ENCODE assay signal across 8 mouse cellular contexts in the genomic region with DNA sequence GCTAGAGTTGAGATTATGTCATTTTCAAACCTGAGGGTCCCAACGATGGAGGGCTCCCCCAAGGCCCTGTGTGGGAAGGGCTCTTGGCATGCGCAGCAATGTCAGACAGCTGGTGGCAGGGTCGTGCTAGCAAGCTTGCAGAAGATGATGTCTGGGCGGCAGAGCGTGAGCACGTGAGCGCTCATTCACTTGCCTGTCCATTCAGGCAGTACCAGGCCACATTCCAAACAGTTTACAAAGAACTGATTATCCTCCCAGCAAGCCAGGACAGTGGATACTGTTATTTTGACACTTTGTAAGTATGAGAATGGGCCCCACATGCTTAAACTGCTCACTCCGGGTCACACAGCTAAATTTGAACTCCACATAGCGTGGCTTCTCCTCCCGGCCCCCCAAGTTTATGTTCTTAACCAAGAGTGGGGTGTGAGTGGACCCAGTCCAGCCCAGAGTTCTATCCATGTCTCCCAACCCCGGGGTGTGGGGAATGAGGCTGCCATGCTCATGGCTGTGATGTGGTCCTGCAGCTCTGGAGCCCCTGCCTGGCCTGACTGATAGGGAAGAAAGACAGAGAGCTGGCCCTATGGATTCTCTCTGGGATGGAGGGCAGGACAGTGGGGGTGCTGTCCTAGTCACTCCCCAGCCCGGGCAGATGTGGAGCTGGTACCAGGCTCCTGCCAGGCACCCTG. TPM values are rescaled to one million over a fixed set of nuclear protein-coding genes. Genes with fewer than 3 reads are reported as not detected.
DNase-seq lines count a peak whose midpoint lies in the region; ATAC-seq lines count a peak whose summit lies in the region.

No protein-coding gene starts in this region.

- H3K4me1 ChIP-seq in forebrain, embryonic 14.5 days (ENCODE audit: control insufficient read depth, insufficient read depth, low read length), result peaks cover 35% of the 10 kb centered on the region
- peaks cover 72% of the 10 kb centered on the region for H3K4me1 ChIP-seq in limb, embryonic 10.5 days
- H3K4me1 ChIP-seq in stomach, embryonic 16.5 days (ENCODE audit: control insufficient read depth, insufficient read depth, low read length), result peaks cover 36% of the 10 kb centered on the region

- 0 out of 2 replicates have a peak overlapping the region, but pooled peaks have one; percentile 14 for H3K4me2 ChIP-seq in forebrain, embryonic 14.5 days (ENCODE audit: low read length)
- no peak overlapping the region for H3K4me2 ChIP-seq in stomach, embryonic 16.5 days (ENCODE audit: low read depth, low read length)

- H3K36me3 ChIP-seq in forebrain, embryonic 14.5 days (ENCODE audit: control insufficient read depth, insufficient read depth, low read length), result no peaks in the 10 kb centered on the region
- no peaks in the 10 kb centered on the region for H3K36me3 ChIP-seq in limb, embryonic 10.5 days
- H3K36me3 ChIP-seq in stomach, embryonic 16.5 days (ENCODE audit: control insufficient read depth, insufficient read depth, low read length), result no peaks in the 10 kb centered on the region

- ATAC-seq in forebrain, embryonic 14.5 days, result peak; percentile 18
- peak; percentile 42; the same call in 1 of the 2 replicates for ATAC-seq in stomach, embryonic 16.5 days (ENCODE audit: insufficient read depth, low FRiP score)

- 0 out of 2 replicates have a peak, but pooled peaks cover 5% of the 10 kb centered on the region for H3K27me3 ChIP-seq in forebrain, embryonic 14.5 days (replicated peaks; ENCODE audit: control insufficient read depth, insufficient read depth, low read length)
- peaks cover 7% of the 10 kb centered on the region; the same call in 1 of the 2 replicates for H3K27me3 ChIP-seq in limb, embryonic 10.5 days (ENCODE audit: low read depth, poor library complexity, severe bottlenecking)
- H3K27me3 ChIP-seq in stomach, embryonic 16.5 days (ENCODE audit: control insufficient read depth, insufficient read depth, low read length), result no peaks in the 10 kb centered on the region

- H3K4me3 ChIP-seq in forebrain, embryonic 14.5 days (ENCODE audit: low read depth, low read length), result no peak overlapping the region
- no peak overlapping the region for H3K4me3 ChIP-seq in limb, embryonic 10.5 days
- H3K4me3 ChIP-seq in stomach, embryonic 16.5 days (replicated peaks; ENCODE audit: low read length), result no peak overlapping the region

- peak; percentile 42 to 46 for DNase-seq in heart, adult 18-20 months
- DNase-seq in heart, adult 11 months, result no peak
- DNase-seq in 3T3-L1 (ENCODE audit: low read depth, low spot score), result peak; percentile 54
- peak; percentile 80 for DNase-seq in forebrain, embryonic 14.5 days (ENCODE audit: low spot score)
- DNase-seq in limb, embryonic 10.5 days (ENCODE audit: low spot score), result no peak
- DNase-seq in gastrocnemius, adult 8-10 months (ENCODE audit: low spot score in 2 of 2), result no peak
- DNase-seq in ovary, postnatal 10 days (ENCODE audit: low spot score), result no peak

- 9% methylated on average over 12 of the region's 12 CpGs for WGBS in forebrain, embryonic 14.5 days
- WGBS in limb, embryonic 10.5 days, result 56% methylated on average over 12 of the region's 12 CpGs
- 28% methylated on average over 12 of the region's 12 CpGs for WGBS in stomach, embryonic 16.5 days

- H3K9ac ChIP-seq in forebrain, embryonic 14.5 days (ENCODE audit: low read length), result peak overlapping the region; percentile 43
- no peak overlapping the region for H3K9ac ChIP-seq in stomach, embryonic 16.5 days (ENCODE audit: low read length)

- H3K9me3 ChIP-seq in forebrain, embryonic 14.5 days (replicated peaks; ENCODE audit: control insufficient read depth, low read length), result no peaks in the 10 kb centered on the region
- no peaks in the 10 kb centered on the region for H3K9me3 ChIP-seq in limb, embryonic 10.5 days (replicated peaks)
- H3K9me3 ChIP-seq in stomach, embryonic 16.5 days (replicated peaks; ENCODE audit: control insufficient read depth, low read length), result no peaks in the 10 kb centered on the region

- H3K27ac ChIP-seq in forebrain, embryonic 14.5 days (ENCODE audit: low read depth, low read length), result peak overlapping the region; percentile 55; the same call in 1 of the 2 replicates
- H3K27ac ChIP-seq in limb, embryonic 10.5 days, result peak overlapping the region; percentile 69
- peak overlapping the region; percentile 53 for H3K27ac ChIP-seq in stomach, embryonic 16.5 days (ENCODE audit: low read length)

RNA-seq across cellular contexts. Expression of a gene that starts 34.7 kb away (rescaled TPM):
- total RNA-seq in heart, adult 18-20 months (2021), result 100 to 1,000 TPM; 105 to 121 TPM
- 9.1 and 12.0 TPM in 2 replicates for polyA plus RNA-seq in forebrain, embryonic 14.5 days (2014; fragmentation: Nextera tagmentation; extraction: Ambion mirVana)
- 41.1 and 41.4 TPM in 2 replicates for polyA plus RNA-seq in limb, embryonic 10.5 days (2016; fragmentation: Nextera tagmentation; extraction: Ambion mirVana)
- 48.6 and 59.9 TPM in 2 replicates for polyA plus RNA-seq in stomach, embryonic 16.5 days (2015; fragmentation: Nextera tagmentation; extraction: Ambion mirVana)
- 10 to 100 TPM; 48.8 to 97.1 (median 69.4) TPM for total RNA-seq in gastrocnemius, adult 8-10 months (2022)

Comparison
In these comparisons a context has a peak if more than half of its experiments do, and no peak if none do; other contexts are left out.
1. DNase-seq: peak in heart, adult 18-20 months (2 of 2), 3T3-L1 (single experiment) and forebrain, embryonic 14.5 days (single experiment); none in heart, adult 11 months (single experiment), limb, embryonic 10.5 days (single experiment), gastrocnemius, adult 8-10 months (0 of 2) and ovary, postnatal 10 days (single experiment).
2. Peak in every context shown above with its lines, with median percentiles within 50 percentile points of each other: H3K27ac ChIP-seq.